Mouse (Mus musculus) neural tube, embryonic 13.5 days (tissue): ENCODE data around the gene Zc2hc1b. TPM values are rescaled to one million over a fixed set of nuclear protein-coding genes. Genes with fewer than 3 reads are reported as not detected.

Source experiments
- ATAC-seq: fragments of 200-750 bp; cut with Nextera tagmentation; 2 replicates; pipeline ENCODE4 v1.8.0; 2017; ENCODE audit warnings: low read depth, mild to moderate bottlenecking, moderate TSS enrichment, moderate library complexity
- H3K27ac ChIP-seq: fragments of 300-500 bp; sonication (generic); replicated peaks from 2 replicates; pipeline ENCODE4 v1.5.1; 2015; ENCODE audit warnings: moderate library complexity, mild to moderate bottlenecking, inconsistent platforms
- H3K27me3 ChIP-seq: fragments of 300-500 bp; sonication (generic); 2 replicates; pipeline ENCODE4 v1.6.1; 2015; ENCODE audit warnings: mild to moderate bottlenecking, inconsistent platforms
- H3K36me3 ChIP-seq: fragments of 300-500 bp; sonication (generic); 2 replicates; pipeline ENCODE4 v1.6.1; 2015; ENCODE audit warnings: mild to moderate bottlenecking, inconsistent platforms
- H3K4me1 ChIP-seq: fragments of 300-500 bp; sonication (generic); replicated peaks from 2 replicates; pipeline ENCODE4 v1.6.1; 2015; ENCODE audit warnings: inconsistent platforms
- H3K4me2 ChIP-seq: fragments of 300-500 bp; sonication (generic); 2 replicates; pipeline ENCODE4 v1.6.1; 2015; ENCODE audit warnings: inconsistent platforms, mild to moderate bottlenecking, moderate library complexity
- H3K4me3 ChIP-seq: fragments of 300-500 bp; sonication (generic); 2 replicates; pipeline ENCODE4 v1.5.1; 2015; ENCODE audit warnings: mild to moderate bottlenecking, inconsistent platforms
- H3K9ac ChIP-seq: fragments of 300-500 bp; sonication (generic); 2 replicates; pipeline ENCODE4 v1.6.1; 2015; ENCODE audit warnings: moderate library complexity, mild to moderate bottlenecking, inconsistent platforms
- H3K9me3 ChIP-seq: fragments of 300-500 bp; sonication (generic); 2 replicates; pipeline ENCODE4 v1.6.1; 2016; ENCODE audit warnings: inconsistent platforms
- WGBS: fragments of 180-500 bp; shearing (Covaris S2); methylation state at CpG from one replicate; pipeline ENCODE4 v1.1.7; 2015; 5-methylcytosine and 5-hydroxymethylcytosine counted together
- polyA plus RNA-seq: library from polyadenylated mRNA; unstranded; fragments of >200 nt; fragmentation: Nextera tagmentation; extraction: Ambion mirVana; gene quantifications from 2 replicates; pipeline ENCODE4 v1.2.1, GENCODE M21; 2015

Gene Zc2hc1b
- polyA plus RNA-seq, result not detected in 2 replicates

- WGBS, result 64% methylated on average over 7 of the region's 7 CpGs
- Histone ChIP-seq H3K36me3 (peaks cover 72% of the 10 kb centered on the region), H3K27ac (no peak within 1 kb of the TSS), H3K4me1 (no peaks in the 10 kb centered on the region), H3K9me3 (no peaks in the 10 kb centered on the region), H3K27me3 (no peaks in the 10 kb centered on the region), H3K4me3 (no peak within 1 kb of the TSS), H3K4me2 (no peak within 1 kb of the TSS), H3K9ac (no peak within 1 kb of the TSS)
- no peak for ATAC-seq
Measured at GRCm38 (mm10) chr10:13177973-13178624, at the start of gene Zc2hc1b. Zc2hc1b (minus strand) TSS chr10:13178023.

GRCm38 (mm10) chr10:13225377-13226063, 47.7 kb upstream of the Zc2hc1b start:
- 85% methylated on average over 7 of the region's 7 CpGs for WGBS
- H3K9ac ChIP-seq, result no peak overlapping the region
- ATAC-seq, result no peak
- no peaks in the 10 kb centered on the region for H3K9me3 ChIP-seq
- H3K4me3 ChIP-seq, result no peak overlapping the region
- H3K27me3 ChIP-seq, result no peaks in the 10 kb centered on the region
- no peak overlapping the region for H3K27ac ChIP-seq
- H3K4me2 ChIP-seq, result no peak overlapping the region
- no peaks in the 10 kb centered on the region for H3K36me3 ChIP-seq
- no peaks in the 10 kb centered on the region for H3K4me1 ChIP-seq

GRCm38 (mm10) chr10:13222135-13222534, 44.3 kb upstream of the Zc2hc1b start:
- Histone ChIP-seq H3K9me3 (no peaks in the 10 kb centered on the region), H3K4me3 (no peak overlapping the region), H3K27ac (no peak overlapping the region), H3K4me1 (no peaks in the 10 kb centered on the region), H3K36me3 (no peaks in the 10 kb centered on the region), H3K4me2 (no peak overlapping the region), H3K27me3 (no peaks in the 10 kb centered on the region), H3K9ac (no peak overlapping the region)
- no peak for ATAC-seq
- WGBS, result 92% methylated on average over 3 of the region's 3 CpGs

GRCm38 (mm10) chr10:13220061-13220460, 42.2 kb upstream of the Zc2hc1b start:
- no peak overlapping the region for H3K4me3 ChIP-seq
- H3K36me3 ChIP-seq, result no peaks in the 10 kb centered on the region
- H3K27me3 ChIP-seq, result no peaks in the 10 kb centered on the region
- 40% methylated on average over 1 of the region's 1 CpGs for WGBS
- H3K9me3 ChIP-seq, result no peaks in the 10 kb centered on the region
- H3K9ac ChIP-seq, result no peak overlapping the region
- no peak overlapping the region for H3K4me2 ChIP-seq
- no peak overlapping the region for H3K27ac ChIP-seq
- no peak for ATAC-seq
- no peaks in the 10 kb centered on the region for H3K4me1 ChIP-seq

GRCm38 (mm10) chr10:13213956-13214355, 36.1 kb upstream of the Zc2hc1b start:
- no peaks in the 10 kb centered on the region for H3K9me3 ChIP-seq
- ATAC-seq, result no peak
- no peaks in the 10 kb centered on the region for H3K36me3 ChIP-seq
- no peak overlapping the region for H3K27ac ChIP-seq
- no peak overlapping the region for H3K4me3 ChIP-seq
- no peaks in the 10 kb centered on the region for H3K4me1 ChIP-seq
- no peak overlapping the region for H3K4me2 ChIP-seq
- no peaks in the 10 kb centered on the region for H3K27me3 ChIP-seq
- WGBS, result 82% methylated on average over 12 of the region's 12 CpGs
- no peak overlapping the region for H3K9ac ChIP-seq

- Histone ChIP-seq H3K4me1 (no peaks in the 10 kb centered on the region), H3K9ac (no peak overlapping the region), H3K27ac (no peak overlapping the region), H3K27me3 (no peaks in the 10 kb centered on the region), H3K4me3 (no peak overlapping the region), H3K36me3 (no peaks in the 10 kb centered on the region), H3K9me3 (no peaks in the 10 kb centered on the region), H3K4me2 (no peak overlapping the region)
- WGBS, result 83% methylated on average over 6 of the region's 6 CpGs
- no peak for ATAC-seq
Measured at GRCm38 (mm10) chr10:13212829-13213228, 35.0 kb upstream of the Zc2hc1b start.

GRCm38 (mm10) chr10:13212326-13212725, 34.5 kb upstream of the Zc2hc1b start:
- H3K4me2 ChIP-seq, result no peak overlapping the region
- ATAC-seq, result no peak

GRCm38 (mm10) chr10:13209930-13210637, 32.3 kb upstream of the Zc2hc1b start:
- Histone ChIP-seq H3K36me3 (no peaks in the 10 kb centered on the region), H3K27me3 (no peaks in the 10 kb centered on the region), H3K9me3 (no peaks in the 10 kb centered on the region), H3K4me1 (no peaks in the 10 kb centered on the region), H3K4me3 (no peak overlapping the region), H3K9ac (no peak overlapping the region), H3K27ac (no peak overlapping the region), H3K4me2 (no peak overlapping the region)
- no peak for ATAC-seq
- 63% methylated on average over 8 of the region's 8 CpGs for WGBS

More at GRCm38 (mm10) chr10:13212326-13212725, 34.5 kb upstream of the Zc2hc1b start:
- no peak overlapping the region for H3K27ac ChIP-seq
- H3K36me3 ChIP-seq, result no peaks in the 10 kb centered on the region
- no peak overlapping the region for H3K9ac ChIP-seq
- H3K9me3 ChIP-seq, result no peaks in the 10 kb centered on the region
- H3K4me1 ChIP-seq, result no peaks in the 10 kb centered on the region
- H3K4me3 ChIP-seq, result no peak overlapping the region
- H3K27me3 ChIP-seq, result no peaks in the 10 kb centered on the region
- 81% methylated on average over 9 of the region's 9 CpGs for WGBS

- WGBS, result 61% methylated on average over 3 of the region's 3 CpGs
- H3K27me3 ChIP-seq, result no peaks in the 10 kb centered on the region
- H3K27ac ChIP-seq, result 0 out of 2 replicates have a peak overlapping the region, but pooled peaks have one; percentile 28
- H3K4me3 ChIP-seq, result no peak overlapping the region
- no peak for ATAC-seq
- H3K36me3 ChIP-seq, result no peaks in the 10 kb centered on the region
- no peak overlapping the region for H3K9ac ChIP-seq
- H3K4me1 ChIP-seq, result no peaks in the 10 kb centered on the region
- H3K4me2 ChIP-seq, result no peak overlapping the region
- no peaks in the 10 kb centered on the region for H3K9me3 ChIP-seq
Measured at GRCm38 (mm10) chr10:13209506-13209905, 31.7 kb upstream of the Zc2hc1b start.

- 97% methylated on average over 4 of the region's 4 CpGs for WGBS
Measured at GRCm38 (mm10) chr10:13209061-13209460, 31.2 kb upstream of the Zc2hc1b start.

GRCm38 (mm10) chr10:13201741-13202293, 24.0 kb upstream of the Zc2hc1b start:
- Histone ChIP-seq H3K9me3 (no peaks in the 10 kb centered on the region), H3K27me3 (no peaks in the 10 kb centered on the region), H3K27ac (no peak overlapping the region), H3K4me3 (no peak overlapping the region), H3K4me2 (no peak overlapping the region), H3K9ac (no peak overlapping the region), H3K4me1 (no peaks in the 10 kb centered on the region), H3K36me3 (no peaks in the 10 kb centered on the region)
- WGBS, result 96% methylated on average over 6 of the region's 6 CpGs
- ATAC-seq, result no peak

More at GRCm38 (mm10) chr10:13209061-13209460, 31.2 kb upstream of the Zc2hc1b start:
- no peak; the same call in 1 of the 2 replicates for ATAC-seq
- Histone ChIP-seq H3K27ac (0 out of 2 replicates have a peak overlapping the region, but pooled peaks have one; percentile 28), H3K36me3 (no peaks in the 10 kb centered on the region), H3K4me1 (no peaks in the 10 kb centered on the region), H3K4me2 (no peak overlapping the region), H3K9me3 (no peaks in the 10 kb centered on the region), H3K9ac (no peak overlapping the region), H3K4me3 (no peak overlapping the region), H3K27me3 (no peaks in the 10 kb centered on the region)

GRCm38 (mm10) chr10:13200862-13201261, 23.0 kb upstream of the Zc2hc1b start:
- Histone ChIP-seq H3K27ac (no peak overlapping the region), H3K4me3 (no peak overlapping the region), H3K4me1 (no peaks in the 10 kb centered on the region), H3K4me2 (no peak overlapping the region), H3K36me3 (no peaks in the 10 kb centered on the region), H3K27me3 (no peaks in the 10 kb centered on the region), H3K9me3 (no peaks in the 10 kb centered on the region), H3K9ac (no peak overlapping the region)
- ATAC-seq, result no peak
- WGBS, result 94% methylated on average over 3 of the region's 3 CpGs
